Mouse (Mus musculus): ENCODE results near the gene Etnk2. TPM values are rescaled to one million over a fixed set of nuclear protein-coding genes. Genes with fewer than 3 reads are reported as not detected.

Gene Etnk2
- total RNA-seq, 2 experiments from 2014 or later: 0.42 to 0.60 TPM

DNA sequence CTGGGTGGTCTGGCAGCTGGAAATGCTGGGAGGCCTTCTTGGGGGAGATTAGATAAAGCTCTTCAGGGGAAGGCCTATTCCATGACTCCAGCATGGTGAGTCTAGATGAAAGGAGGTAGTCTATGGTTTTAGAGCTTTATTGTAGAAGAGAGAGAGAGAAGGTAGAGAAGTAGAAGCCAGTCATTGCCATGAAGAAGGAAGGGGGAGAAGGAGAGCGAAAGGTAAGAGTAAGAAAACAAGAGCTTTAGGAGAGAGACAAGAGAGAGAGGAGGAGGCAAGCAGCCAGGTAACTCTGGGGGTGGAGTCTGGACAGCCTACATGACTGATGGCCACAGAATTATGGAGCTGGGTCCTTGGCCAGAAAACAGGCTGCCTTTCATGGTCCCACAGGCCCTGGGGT lies 13.2 kb upstream of the Etnk2 start, which contains the start of gene Ren1:
Ren1 (plus strand) TSS at position 301 of the 400 bp plus-strand sequence.
- no peak for DNase-seq (ENCODE audit: low spot score in 2 of 2)

DNA sequence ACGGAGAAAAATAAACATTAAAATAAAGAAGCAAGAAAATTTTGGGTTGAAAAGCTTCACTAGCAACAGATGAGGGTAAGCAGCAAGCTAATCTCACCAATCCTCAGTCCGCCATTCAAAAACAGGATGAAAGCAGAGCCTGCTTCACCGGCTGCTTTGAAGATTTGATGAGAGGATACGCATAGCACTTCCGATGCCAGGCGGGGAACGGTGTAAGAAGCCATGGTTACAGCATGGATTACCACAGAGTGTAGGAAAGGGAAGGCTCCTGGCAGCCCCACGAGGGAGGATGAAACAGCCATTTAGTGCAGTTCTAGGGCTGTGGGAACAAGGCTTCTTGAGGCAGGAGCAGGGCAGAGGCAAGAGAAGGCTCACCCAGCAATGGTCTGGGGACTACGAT lies 11.6 kb upstream of the Etnk2 start:
- DNase-seq (ENCODE audit: low spot score in 2 of 2): no peak

DNA sequence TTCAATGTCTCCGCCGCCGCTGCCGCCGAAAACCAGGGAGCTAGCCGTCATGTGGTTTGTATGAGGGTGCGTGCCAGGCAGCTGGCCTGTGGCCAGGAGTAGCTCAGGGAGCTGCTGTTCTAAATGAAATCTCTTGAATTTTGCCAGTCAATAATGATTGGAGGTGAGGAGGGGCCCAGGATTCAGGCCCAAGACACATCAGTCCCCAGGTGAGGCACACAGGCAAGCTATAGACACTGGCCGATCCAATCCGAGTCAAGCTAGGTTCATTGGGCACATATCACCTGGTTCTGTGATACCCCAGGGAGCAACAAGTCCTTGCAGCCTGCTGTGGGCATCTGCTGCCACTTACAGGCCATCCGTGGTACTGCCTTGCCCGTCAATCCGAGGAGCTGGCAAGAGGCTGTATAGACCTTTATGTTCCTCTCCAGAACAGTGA lies 10.0 kb upstream of the Etnk2 start:
- DNase-seq (ENCODE audit: low spot score in 2 of 2): peak in 1 of 2 experiments; percentile 47

DNA sequence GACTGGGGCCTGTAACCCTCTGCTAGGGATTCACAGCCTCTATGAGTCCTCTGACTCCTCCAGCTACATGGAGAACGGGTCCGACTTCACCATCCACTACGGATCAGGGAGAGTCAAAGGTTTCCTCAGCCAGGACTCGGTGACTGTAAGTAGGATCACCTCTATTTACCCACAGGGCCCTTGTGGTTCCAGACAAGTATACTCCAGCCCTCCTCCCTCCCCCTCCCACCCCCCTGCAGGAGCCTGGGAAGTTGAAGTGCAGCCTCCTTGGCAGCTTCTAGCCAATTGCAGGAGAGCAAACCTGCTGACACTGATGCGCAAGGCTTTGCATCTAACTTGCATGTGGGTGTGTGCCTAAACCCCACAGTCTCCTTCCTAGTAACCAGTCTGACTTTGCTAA lies 7.9 kb upstream of the Etnk2 start:
- no peak for DNase-seq (ENCODE audit: low spot score in 2 of 2)

DNA sequence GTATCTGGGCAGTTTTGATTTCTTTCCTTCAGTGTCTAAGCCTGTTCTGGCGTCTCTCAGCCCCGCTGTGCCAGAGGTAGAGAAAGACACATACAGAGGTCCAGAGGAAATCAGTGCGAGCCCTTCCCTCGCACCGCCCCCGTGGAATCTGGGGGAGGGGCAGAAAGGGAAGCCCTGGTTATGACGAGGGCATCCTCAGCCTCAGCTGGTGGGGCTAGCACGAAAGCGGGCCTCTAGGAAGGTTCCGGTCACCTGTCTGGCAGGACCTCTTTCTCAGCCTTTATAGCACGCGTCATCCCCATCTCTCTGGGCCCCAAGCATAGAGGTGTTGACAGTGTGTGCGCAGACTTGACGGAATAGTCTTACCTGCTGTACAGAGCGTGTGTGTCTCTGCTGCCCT lies 7.5 kb upstream of the Etnk2 start:
- no peak for DNase-seq (ENCODE audit: low spot score in 2 of 2)

DNA sequence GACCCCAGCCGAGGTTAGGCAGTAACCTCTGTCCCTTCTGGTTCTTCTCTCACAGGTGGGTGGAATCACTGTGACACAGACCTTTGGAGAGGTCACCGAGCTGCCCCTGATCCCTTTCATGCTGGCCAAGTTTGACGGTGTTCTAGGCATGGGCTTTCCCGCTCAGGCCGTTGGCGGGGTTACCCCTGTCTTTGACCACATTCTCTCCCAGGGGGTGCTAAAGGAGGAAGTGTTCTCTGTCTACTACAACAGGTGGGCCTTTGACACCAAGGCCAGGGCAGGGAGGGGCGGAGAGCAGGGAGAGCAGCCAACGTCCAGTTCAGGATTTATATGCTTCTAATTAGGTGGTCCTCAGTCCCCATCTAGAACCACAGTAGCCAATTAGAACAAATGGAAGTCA lies 7.0 kb upstream of the Etnk2 start:
- DNase-seq (ENCODE audit: low spot score in 2 of 2): no peak

DNA sequence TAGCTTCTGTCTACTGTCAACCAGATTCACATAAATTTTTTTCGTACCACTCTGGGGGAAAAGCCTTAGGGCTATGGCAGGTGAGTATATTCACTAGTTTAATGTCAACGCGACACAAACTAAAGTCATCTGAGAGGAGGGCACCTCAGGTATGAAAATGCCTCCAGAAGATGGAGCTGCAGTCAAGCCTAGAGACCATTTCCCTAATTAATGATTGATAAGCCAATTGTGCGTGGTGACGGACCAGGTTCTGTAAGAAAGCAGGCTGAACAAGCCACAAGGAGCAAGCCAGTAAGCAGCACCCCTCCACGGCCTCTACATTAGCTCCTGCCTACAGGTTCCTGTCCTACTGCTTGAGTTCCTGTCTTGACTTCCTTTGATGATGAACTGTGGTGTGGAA lies 2.4 kb upstream of the Etnk2 start:
- DNase-seq (ENCODE audit: low spot score in 2 of 2): no peak

DNA sequence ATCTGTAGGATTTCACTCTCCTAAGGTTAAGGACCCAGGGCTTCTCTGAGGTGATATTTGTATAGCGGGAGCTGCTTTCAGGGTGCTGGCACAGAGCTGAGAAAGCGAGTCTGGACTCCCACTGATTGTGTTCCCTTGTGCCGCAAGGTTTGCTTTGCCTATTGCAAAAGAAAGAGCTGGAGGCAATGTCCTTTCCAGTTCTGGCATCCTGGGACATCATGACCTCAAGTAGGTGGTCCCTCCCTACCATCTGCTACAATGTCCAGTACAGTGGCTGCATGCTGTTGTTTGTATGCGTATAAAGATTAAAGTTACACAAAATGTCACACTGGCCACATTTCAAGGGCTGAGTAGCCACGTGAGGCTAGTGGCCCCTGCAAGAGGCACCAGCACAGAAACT lies 1.3 kb upstream of the Etnk2 start:
- DNase-seq (ENCODE audit: low spot score in 2 of 2): no peak

DNA sequence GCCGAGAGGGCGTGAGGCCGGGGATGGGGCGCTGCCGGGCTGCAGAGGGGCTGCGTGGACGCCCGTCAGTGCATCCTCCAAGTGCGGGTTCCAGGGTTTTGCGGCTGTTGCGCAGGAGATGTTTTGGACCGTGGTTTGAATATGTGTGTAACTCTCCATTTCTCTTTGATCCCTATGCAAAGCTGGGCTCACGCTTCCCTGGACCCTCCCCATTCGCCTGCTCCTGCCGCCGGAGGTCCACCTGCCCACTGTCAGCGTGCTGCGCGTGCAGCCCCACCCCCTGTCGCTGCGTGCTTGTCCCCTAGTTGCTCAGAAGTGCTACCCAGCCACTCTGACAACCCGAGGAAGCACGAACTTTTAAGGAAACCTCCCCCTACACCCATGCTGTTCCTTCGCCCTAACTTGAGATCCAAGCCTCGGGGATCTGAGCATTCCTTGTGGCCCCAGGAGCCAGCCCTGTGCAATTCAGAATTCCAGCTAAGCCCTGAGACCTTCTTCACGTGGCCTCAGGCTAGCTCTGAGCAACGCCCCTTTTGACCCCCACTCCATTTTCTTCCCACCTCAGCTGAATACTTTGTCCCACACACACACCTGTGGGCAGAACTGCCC lies 754 bp downstream of the Etnk2 start:
- DNase-seq (ENCODE audit: low spot score in 2 of 2): no peak

DNA sequence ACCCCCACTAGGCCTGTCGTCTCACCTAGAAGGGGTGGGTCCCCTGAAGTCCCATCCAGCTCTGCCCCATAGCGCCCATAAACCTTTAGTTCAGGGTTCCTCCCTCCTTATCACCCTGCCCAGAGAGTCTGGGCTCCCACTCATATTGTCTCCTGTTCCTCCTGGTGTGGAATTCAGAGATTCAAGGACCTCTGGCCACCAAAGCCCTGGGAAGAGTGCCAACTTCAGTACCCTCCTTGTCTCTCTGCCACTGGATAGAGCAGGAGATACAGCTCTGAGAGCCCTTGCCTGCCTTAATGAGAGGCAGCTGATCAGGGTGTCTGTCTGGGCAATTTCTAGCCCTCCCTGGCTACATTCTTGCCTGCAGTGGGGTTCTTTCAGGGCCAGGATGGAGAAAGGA lies 1.5 kb downstream of the Etnk2 start:
- no peak for DNase-seq (ENCODE audit: low spot score in 2 of 2)

DNA sequence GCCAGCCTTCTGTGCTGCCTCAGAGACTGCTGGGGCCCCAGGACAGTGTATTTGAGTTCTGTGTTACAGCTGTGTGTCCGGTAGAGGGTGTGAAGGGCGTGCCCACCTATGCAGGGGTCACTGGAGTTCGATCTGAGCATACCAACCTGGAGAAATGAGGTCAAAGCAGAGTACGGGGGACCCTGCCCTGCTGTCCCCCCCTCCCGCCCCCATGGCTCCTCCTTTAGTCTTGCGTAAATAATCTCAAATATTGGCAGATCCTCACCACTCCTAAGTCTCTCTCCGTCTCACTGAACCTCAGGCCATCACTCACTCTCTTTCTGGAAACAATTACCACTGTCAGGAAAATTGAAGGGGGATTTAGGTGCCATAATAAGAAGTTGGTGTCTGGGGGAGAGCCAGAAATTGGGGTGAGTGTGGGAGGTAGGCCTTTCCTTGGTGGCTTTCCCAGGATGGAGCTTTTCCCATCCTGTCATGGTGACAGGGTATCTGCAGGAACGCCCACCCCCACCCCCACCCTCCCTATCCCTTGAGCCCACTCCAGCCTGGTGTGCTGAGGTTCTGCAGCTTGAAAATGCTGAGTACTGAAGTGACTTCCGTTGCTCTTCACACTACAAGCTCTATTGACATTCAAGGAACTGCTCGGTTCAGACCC lies 3.7 kb downstream of the Etnk2 start:
- no peak for DNase-seq (ENCODE audit: low spot score in 2 of 2)

DNA sequence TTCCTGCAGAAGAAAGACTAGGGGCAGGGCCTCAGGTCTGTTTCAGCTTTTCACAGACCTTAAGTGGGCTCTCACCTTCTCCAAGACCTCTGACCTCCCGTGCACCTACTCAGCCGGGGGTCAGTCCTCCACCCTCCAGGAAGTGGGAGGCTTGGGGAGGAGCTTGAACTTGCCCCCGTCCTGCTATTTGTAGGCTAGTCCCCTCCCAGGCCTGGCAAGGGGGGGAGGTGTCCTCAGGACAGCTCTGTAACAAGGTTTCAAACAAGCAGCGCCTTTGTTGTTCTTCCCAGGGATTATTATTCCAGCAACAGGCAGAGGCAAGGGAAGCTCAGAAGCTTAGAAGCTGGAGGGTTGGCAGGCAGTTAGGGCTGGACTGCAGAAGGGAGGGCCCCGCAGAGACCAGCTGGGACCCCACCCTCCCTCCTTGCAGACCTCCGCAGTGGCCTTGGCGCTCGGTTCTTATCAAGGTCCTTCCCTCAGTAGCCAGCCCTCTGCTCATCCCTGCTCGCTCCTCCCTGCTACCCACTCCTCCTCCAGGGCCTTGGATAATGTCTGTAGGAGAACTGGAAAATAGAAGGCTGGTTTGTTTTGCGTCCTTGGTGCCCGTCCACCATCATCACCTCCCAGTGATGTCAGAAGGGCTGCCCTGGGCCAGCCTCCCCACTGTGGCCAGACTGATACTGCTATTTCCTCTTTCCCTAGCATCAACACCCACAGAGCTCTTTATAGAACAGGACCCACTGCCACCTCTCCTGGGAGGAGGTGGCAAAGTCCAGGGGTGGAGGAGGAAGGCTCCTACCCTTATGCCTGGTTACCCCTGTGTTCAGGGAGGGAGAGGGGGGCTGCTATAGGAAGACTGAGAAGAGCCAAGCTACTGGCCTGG lies 4.5 kb downstream of the Etnk2 start:
- no peak for DNase-seq (ENCODE audit: low spot score in 2 of 2)

DNA sequence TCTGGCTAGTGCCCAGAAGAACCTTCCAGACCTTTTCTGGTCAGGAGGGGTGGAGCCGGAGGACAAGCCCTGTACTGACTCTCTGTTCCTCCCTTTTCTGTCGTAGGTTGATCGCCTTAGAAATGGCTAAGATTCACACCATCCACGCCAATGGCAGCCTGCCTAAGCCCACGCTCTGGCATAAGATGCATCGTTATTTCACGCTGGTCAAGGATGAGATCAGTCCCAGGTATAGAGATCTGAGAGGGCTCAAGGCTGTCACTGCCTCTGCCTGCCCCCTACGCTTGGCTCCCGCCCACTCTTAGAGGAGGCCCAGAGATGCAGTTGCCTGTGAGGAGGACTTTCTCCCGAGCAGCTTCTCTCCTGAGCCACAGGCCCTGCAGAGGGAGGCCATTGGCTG lies 5.3 kb downstream of the Etnk2 start:
- no peak for DNase-seq (ENCODE audit: low spot score in 2 of 2)

DNA sequence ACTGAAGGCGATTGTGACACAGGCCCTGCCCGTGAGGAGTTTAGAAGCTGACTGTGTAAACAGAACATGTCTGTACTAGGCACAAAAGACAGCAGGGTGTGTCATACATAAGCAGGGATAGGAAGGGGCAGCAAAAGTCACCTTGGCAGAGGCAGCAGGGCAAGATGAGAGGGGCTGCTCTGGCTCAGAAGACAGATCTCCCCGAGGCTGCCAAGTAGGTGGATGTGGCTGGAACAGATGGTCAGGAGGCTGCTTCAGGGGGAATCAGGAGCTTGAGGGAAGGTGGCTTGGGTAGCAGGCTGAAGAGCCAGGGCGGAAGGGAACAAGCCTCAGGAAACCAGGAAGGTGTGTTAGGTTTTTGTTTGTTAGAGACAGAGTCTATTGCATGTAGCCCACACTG lies 7.0 kb downstream of the Etnk2 start:
- no peak for DNase-seq (ENCODE audit: low spot score in 2 of 2)

DNA sequence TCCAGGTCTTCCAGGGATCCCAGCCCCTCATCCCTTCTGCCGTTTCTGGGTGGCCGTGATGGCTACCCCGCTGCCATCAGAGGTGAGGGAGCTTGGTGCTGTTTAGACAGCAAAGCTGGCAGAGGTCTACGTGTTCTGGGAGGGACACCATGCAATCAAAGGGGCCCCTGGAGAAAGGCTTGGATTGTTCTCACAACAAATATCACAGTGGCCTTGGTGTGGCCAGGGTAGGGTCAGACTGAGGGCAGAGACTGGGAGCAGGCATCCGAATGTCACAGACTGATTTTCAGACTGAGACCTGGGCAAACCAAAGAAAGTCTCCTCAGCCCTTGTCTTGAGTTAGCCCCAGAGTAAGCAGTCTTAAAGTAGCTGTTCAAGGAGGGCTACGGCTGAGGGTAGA lies 8.1 kb downstream of the Etnk2 start:
- no peak for DNase-seq (ENCODE audit: low spot score in 2 of 2)

DNA sequence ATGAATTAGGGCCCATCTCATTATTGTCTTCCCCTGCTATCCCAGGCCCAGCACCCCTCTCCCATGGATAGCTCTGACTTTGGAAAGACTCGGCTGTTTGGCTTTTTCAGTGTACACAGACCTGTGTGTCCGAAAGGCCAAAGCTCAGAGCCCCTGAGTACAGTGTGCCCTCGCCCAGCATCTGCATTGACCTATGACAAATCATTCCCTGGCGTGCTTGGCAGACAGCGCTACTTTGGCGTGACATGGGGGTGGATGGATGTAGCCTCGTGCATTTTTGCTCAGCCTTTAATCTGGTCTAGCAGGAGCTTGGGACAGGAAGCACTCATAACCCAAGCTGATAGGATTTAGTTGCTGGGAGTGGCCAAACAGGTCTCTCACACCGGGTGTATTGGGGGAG lies 8.7 kb downstream of the Etnk2 start:
- no peak for DNase-seq (ENCODE audit: low spot score in 2 of 2)

DNA sequence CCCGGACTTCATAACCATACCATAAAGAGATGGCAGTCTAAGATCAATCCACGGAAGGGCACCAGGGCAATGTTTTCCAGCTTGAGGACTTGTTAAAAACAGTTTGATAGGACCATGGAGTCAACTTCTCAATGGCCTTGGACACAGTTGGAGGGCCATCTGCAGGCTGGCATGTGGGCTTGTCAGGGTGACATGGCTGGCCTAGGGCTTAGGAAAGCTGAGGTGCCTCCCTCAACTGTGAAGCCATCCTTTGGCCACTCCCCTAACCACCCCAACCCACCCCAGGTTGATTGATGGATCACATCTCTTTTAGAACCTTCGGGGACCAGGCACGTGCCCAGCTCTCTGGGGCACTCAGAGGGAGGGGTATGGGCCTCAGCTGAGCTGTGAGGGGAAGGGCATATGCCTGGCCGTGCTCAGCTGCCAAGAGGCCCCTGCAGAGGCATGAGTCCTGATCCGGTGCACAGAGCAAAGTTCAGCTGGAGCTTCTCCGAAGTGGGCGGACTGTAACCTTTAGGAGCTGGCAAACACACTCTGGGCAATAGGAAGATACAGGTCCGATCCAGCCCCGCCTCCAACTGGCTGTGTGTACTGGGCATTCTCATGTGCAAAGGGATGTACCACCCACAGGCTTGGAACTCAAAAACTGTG lies 12.4 kb downstream of the Etnk2 start:
- DNase-seq (ENCODE audit: low spot score in 2 of 2): no peak

DNA sequence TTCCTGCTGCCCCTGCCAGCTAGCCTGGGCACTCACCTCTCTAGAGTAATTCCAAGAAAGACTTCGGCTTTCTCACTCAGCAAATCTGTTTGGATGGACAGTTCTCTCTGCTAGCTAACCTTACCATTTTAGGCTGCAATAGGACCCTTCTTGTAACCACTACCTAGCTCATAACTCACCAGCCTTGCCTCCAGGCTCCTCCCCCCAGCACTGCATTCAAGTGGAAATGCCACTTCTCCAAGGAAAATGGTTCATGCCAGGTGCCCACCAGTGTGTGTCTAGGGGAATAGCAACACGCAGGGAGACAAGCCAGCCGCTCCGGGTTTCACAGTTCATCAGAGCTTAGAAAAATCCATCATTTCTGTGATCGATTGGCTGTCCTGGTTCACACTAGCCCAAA lies 14.2 kb downstream of the Etnk2 start:
- no peak for DNase-seq (ENCODE audit: low spot score in 2 of 2)

DNA sequence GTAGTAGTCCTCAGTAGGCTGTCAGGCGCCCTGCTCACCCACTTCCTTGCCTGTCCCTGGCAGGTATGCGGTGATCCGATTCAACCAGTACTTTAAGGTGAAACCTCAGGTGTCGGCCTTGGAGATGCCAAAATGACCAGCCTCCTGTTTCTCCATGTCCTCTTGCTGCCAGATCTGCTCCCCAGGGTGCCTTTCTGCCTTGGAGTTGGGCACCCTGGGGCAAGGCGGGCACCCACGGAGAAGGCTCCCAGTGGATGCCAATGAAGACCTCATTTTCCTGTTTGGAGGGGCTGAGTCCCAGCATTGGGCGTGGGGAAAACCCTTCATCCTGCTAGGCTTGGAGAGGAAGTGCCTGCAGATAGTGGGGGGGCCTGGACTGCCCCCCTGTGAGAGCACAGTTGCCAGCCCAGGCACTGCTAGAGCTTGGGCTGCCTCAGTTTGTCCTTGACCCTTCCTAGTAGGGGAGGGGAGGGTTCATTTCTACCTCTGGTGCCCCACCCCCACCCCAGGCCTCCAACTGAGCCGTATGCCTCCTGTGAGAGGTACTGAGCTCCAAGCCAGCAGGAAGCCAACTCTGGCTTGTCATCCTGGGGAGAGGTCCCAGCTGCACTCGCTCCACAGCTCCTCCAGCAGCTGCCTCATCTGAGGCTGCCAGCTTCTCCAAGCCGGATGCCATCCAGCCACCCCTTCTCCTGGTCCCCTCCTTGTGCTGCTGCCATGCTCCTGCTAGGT lies 16.0 kb downstream of the Etnk2 start:
- DNase-seq (ENCODE audit: low spot score in 2 of 2): no peak

DNA sequence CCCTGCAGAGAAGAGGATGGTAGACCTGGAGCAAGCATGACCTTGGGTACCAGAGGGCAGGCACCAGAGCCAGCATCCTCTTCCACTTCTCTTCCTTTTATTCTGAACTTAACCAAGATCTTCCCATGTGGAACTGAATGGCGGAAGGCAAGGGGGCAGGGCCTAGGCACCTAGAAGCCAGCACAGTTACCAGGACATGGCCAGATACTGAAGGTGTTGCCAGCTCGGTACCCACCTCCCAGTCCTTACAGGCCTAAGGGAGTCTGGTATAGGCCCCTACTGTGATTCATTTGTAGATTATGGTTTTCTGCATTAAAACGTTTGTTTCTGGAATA lies 16.6 kb downstream of the Etnk2 start:
- DNase-seq (ENCODE audit: low spot score in 2 of 2): no peak

All from gastrocnemius, postnatal 4 days (tissue).